Comparison of ENCODE assay signal across 8 mouse cellular contexts in genomic region chr9:118040218-118041021, GRCm38 (mm10). TPM values are rescaled to one million over a fixed set of nuclear protein-coding genes. Genes with fewer than 3 reads are reported as not detected.
DNase-seq lines count a peak whose midpoint lies in the region; ATAC-seq and TF ChIP-seq lines count a peak whose summit lies in the region.

Azi2 (plus strand) TSS chr9:118040499.

- dilution Hi-C loops in CH12.LX (cut with MboI; ENCODE audit: extremely low pct_ligation_motif_present, extremely low pct_unique_long_range_greater_than_20kb, low sequenced_read_pairs), result no loop called here

- TF ChIP-seq POLR2A in CH12.LX (IDR thresholded peaks at IDR 0.05; ENCODE audit: low read depth, low read length), result peak; percentile 94

- H3K9me3 ChIP-seq in CH12.LX (replicated peaks; ENCODE audit: low read length), result no peaks in the 10 kb centered on the region
- H3K9me3 ChIP-seq in forebrain, embryonic 11.5 days (ENCODE audit: control insufficient read depth, low read length), result no peaks in the 10 kb centered on the region
- no peaks in the 10 kb centered on the region for H3K9me3 ChIP-seq in heart, embryonic 16.5 days (replicated peaks; ENCODE audit: control insufficient read depth, low read length)
- H3K9me3 ChIP-seq in liver, embryonic 15.5 days (replicated peaks), result no peaks in the 10 kb centered on the region
- no peaks in the 10 kb centered on the region for H3K9me3 ChIP-seq in neural tube, embryonic 12.5 days

- H3K9ac ChIP-seq in CH12.LX (ENCODE audit: insufficient read depth, low read depth), result peak within 1 kb of the TSS; percentile 76
- H3K9ac ChIP-seq in forebrain, embryonic 11.5 days (ENCODE audit: low read length), result peak within 1 kb of the TSS; percentile 65
- H3K9ac ChIP-seq in heart, embryonic 16.5 days (ENCODE audit: low read length), result peak within 1 kb of the TSS; percentile 96
- peak within 1 kb of the TSS; percentile 90 for H3K9ac ChIP-seq in liver, embryonic 15.5 days
- peak within 1 kb of the TSS; percentile 86 for H3K9ac ChIP-seq in neural tube, embryonic 12.5 days

- peak within 1 kb of the TSS; percentile 97 for H3K4me2 ChIP-seq in CH12.LX (ENCODE audit: insufficient read depth, low read depth, poor library complexity, severe bottlenecking)
- H3K4me2 ChIP-seq in forebrain, embryonic 11.5 days (ENCODE audit: low read depth, low read length, severe bottlenecking), result peak within 1 kb of the TSS; percentile 80
- H3K4me2 ChIP-seq in heart, embryonic 16.5 days (ENCODE audit: low read depth, low read length), result peak within 1 kb of the TSS; percentile 89
- peak within 1 kb of the TSS; percentile 87 for H3K4me2 ChIP-seq in liver, embryonic 15.5 days
- H3K4me2 ChIP-seq in neural tube, embryonic 12.5 days (replicated peaks), result peak within 1 kb of the TSS; percentile 65

- no peaks in the 10 kb centered on the region for H3K27me3 ChIP-seq in CH12.LX (replicated peaks)
- H3K27me3 ChIP-seq in forebrain, embryonic 11.5 days (ENCODE audit: control insufficient read depth, insufficient read depth, low read length), result no peaks in the 10 kb centered on the region
- no peaks in the 10 kb centered on the region for H3K27me3 ChIP-seq in heart, embryonic 16.5 days (ENCODE audit: control insufficient read depth, insufficient read depth, low read length)
- H3K27me3 ChIP-seq in liver, embryonic 15.5 days, result no peaks in the 10 kb centered on the region
- no peaks in the 10 kb centered on the region for H3K27me3 ChIP-seq in neural tube, embryonic 12.5 days (replicated peaks)

- peaks cover 21% of the 10 kb centered on the region for H3K79me2 ChIP-seq in CH12.LX (replicated peaks; ENCODE audit: control insufficient read depth, extremely low read depth, insufficient read depth, poor library complexity, severe bottlenecking)

- peaks cover 0 to 27% of the 10 kb centered on the region in 2 experiments; a peak in 3 of 4 replicates for H3K4me1 ChIP-seq in CH12.LX (ENCODE audit: control insufficient read depth in 1 of 2, insufficient read depth in 2 of 2)
- H3K4me1 ChIP-seq in forebrain, embryonic 11.5 days (replicated peaks; ENCODE audit: control insufficient read depth, insufficient read depth, low read length), result no peaks in the 10 kb centered on the region; the same call in 1 of the 2 replicates
- H3K4me1 ChIP-seq in heart, embryonic 16.5 days (ENCODE audit: control insufficient read depth, insufficient read depth, low read length), result peaks cover 21% of the 10 kb centered on the region
- peaks cover 29% of the 10 kb centered on the region for H3K4me1 ChIP-seq in liver, embryonic 15.5 days (replicated peaks)
- peaks cover 18% of the 10 kb centered on the region for H3K4me1 ChIP-seq in neural tube, embryonic 12.5 days

- H3K27ac ChIP-seq in CH12.LX (ENCODE audit: insufficient read depth, low read depth), result peak within 1 kb of the TSS; percentile 86
- H3K27ac ChIP-seq in forebrain, embryonic 11.5 days (ENCODE audit: low read depth, low read length), result peak within 1 kb of the TSS; percentile 70
- peak within 1 kb of the TSS; percentile 99 for H3K27ac ChIP-seq in heart, embryonic 16.5 days (ENCODE audit: low read length)
- peak within 1 kb of the TSS; percentile 97 for H3K27ac ChIP-seq in liver, embryonic 15.5 days (replicated peaks)
- peak within 1 kb of the TSS; percentile 84 for H3K27ac ChIP-seq in neural tube, embryonic 12.5 days

- TF ChIP-seq EP300 in CH12.LX (IDR thresholded peaks at IDR 0.05; ENCODE audit: low read length), result peak; percentile 57; the same call in 1 of the 2 replicates

- TF ChIP-seq RAD21 in CH12.LX (IDR thresholded peaks at IDR 0.05; ENCODE audit: low read depth, low read length), result peak; percentile 82

- H3K4me3 ChIP-seq in CH12.LX (replicated peaks in 1 of 3; ENCODE audit: low read depth in 2 of 3, low read length in 2 of 3, poor library complexity in 1 of 3), result peak within 1 kb of the TSS; percentile 65 to 75 (median 71)
- H3K4me3 ChIP-seq in forebrain, embryonic 11.5 days (ENCODE audit: low read depth, low read length), result peak within 1 kb of the TSS; percentile 52
- peak within 1 kb of the TSS; percentile 96 for H3K4me3 ChIP-seq in heart, embryonic 16.5 days (ENCODE audit: low read length)
- H3K4me3 ChIP-seq in liver, embryonic 15.5 days (replicated peaks), result peak within 1 kb of the TSS; percentile 90
- peak within 1 kb of the TSS; percentile 72 for H3K4me3 ChIP-seq in neural tube, embryonic 12.5 days

- peaks cover 4 to 10% of the 10 kb centered on the region in 2 experiments for H3K36me3 ChIP-seq in CH12.LX (replicated peaks in 1 of 2; ENCODE audit: control insufficient read depth in 1 of 2, insufficient read depth in 1 of 2, low read length in 1 of 2)
- H3K36me3 ChIP-seq in forebrain, embryonic 11.5 days (ENCODE audit: control insufficient read depth, insufficient read depth, low read length), result no peaks in the 10 kb centered on the region
- no peaks in the 10 kb centered on the region; the same call in 1 of the 2 replicates for H3K36me3 ChIP-seq in heart, embryonic 16.5 days (ENCODE audit: control insufficient read depth, insufficient read depth)
- peaks cover 5% of the 10 kb centered on the region; the same call in 1 of the 2 replicates for H3K36me3 ChIP-seq in liver, embryonic 15.5 days (replicated peaks)
- no peaks in the 10 kb centered on the region for H3K36me3 ChIP-seq in neural tube, embryonic 12.5 days

- TF ChIP-seq CTCF in CH12.LX (conservative IDR thresholded peaks at IDR 0.05 in 1 of 2, IDR thresholded peaks at IDR 0.05 in 1 of 2; ENCODE audit: low read depth in 2 of 2, low read length in 2 of 2), result peak; percentile 10 to 98; a peak in 2 of 4 replicates

- in situ Hi-C loops in CH12.LX (cut with MboI; ENCODE audit: low pct_ligation_motif_present, low pct_unique_long_range_greater_than_20kb, low sequenced_read_pairs), result no loop called here

- under 1% methylated on average over 87 of the region's 87 CpGs for WGBS in forebrain, embryonic 11.5 days
- WGBS in heart, embryonic 16.5 days, result under 1% methylated on average over 85 of the region's 87 CpGs
- under 1% methylated on average over 87 of the region's 87 CpGs for WGBS in liver, embryonic 15.5 days (ENCODE audit: insufficient replicate concordance)
- WGBS in neural tube, embryonic 12.5 days, result under 1% methylated on average over 87 of the region's 87 CpGs

- peak; percentile 98 for ATAC-seq in forebrain, embryonic 11.5 days (replicated peaks; ENCODE audit: low FRiP score)
- peak; percentile 99 for ATAC-seq in heart, embryonic 16.5 days (replicated peaks; ENCODE audit: extremely low read depth, insufficient read depth, low FRiP score)
- peak; percentile 98 for ATAC-seq in liver, embryonic 15.5 days (ENCODE audit: insufficient read depth)
- ATAC-seq in neural tube, embryonic 12.5 days (ENCODE audit: low FRiP score, low read depth), result peak; percentile 99

- DNase-seq in CH12.LX (ENCODE audit: extremely low read depth), result peak; percentile 97
- peak; percentile 94 for DNase-seq in c-Kit-positive CD71-positive TER-119-negative erythroid progenitor cells, embryonic 14.5 days (ENCODE audit: low read depth)
- peak; percentile 99 for DNase-seq in forebrain, embryonic 11.5 days (ENCODE audit: low spot score)
- peak; percentile 99 for DNase-seq in kidney, postnatal 36 days
- peak; percentile 97 for DNase-seq in telencephalon, adult 2 months (ENCODE audit: low read depth, low spot score)

TF ChIP-seq in CH12.LX, 34 proteins besides CTCF, POLR2A, EP300 and RAD21 (continues in another document):
- 0 out of 2 replicates have a peak, but pooled peaks have one; percentile 3 for TF ChIP-seq JUN (IDR thresholded peaks at IDR 0.05; ENCODE audit: insufficient read depth, low read depth, low read length)
- peak; percentile 62 for TF ChIP-seq TCF12 (IDR thresholded peaks at IDR 0.05; ENCODE audit: low read depth, low read length)
- TF ChIP-seq UBTF (IDR thresholded peaks at IDR 0.05; ENCODE audit: low read depth, low read length), result peak; percentile 94
- TF ChIP-seq HCFC1 (IDR thresholded peaks at IDR 0.05; ENCODE audit: low read depth, low read length), result peak; percentile 90
- peak; percentile 77; the same call in 1 of the 2 replicates for TF ChIP-seq MEF2A (IDR thresholded peaks at IDR 0.05; ENCODE audit: borderline replicate concordance, low read depth, low read length)
- peak; percentile 91 for TF ChIP-seq MXI1 (IDR thresholded peaks at IDR 0.05; ENCODE audit: low read depth, low read length)
- peak; percentile 53; the same call in 1 of the 2 replicates for TF ChIP-seq MYC (IDR thresholded peaks at IDR 0.05; ENCODE audit: low read depth, low read length)
- TF ChIP-seq ELF1 (IDR thresholded peaks at IDR 0.05; ENCODE audit: low read depth, low read length), result peak; percentile 94
- no peak for TF ChIP-seq USF2 (conservative IDR thresholded peaks at IDR 0.05; ENCODE audit: low read depth, low read length)
- TF ChIP-seq ZNF384 (IDR thresholded peaks at IDR 0.05; ENCODE audit: low read depth, low read length), result no peak
- peak; percentile 95 for TF ChIP-seq TBP (conservative IDR thresholded peaks at IDR 0.05; ENCODE audit: low read depth, low read length)
- TF ChIP-seq E2F4 (IDR thresholded peaks at IDR 0.05; ENCODE audit: insufficient replicate concordance, low read depth, low read length), result no peak
- TF ChIP-seq POLR2AphosphoS2 (IDR thresholded peaks at IDR 0.05; ENCODE audit: low read depth, low read length), result no peak; the same call in 1 of the 2 replicates
- peak; percentile 68 for TF ChIP-seq NELFE (IDR thresholded peaks at IDR 0.05; ENCODE audit: low read depth, low read length)
- peak; percentile 60 for TF ChIP-seq ETS1 (conservative IDR thresholded peaks at IDR 0.05; ENCODE audit: low read depth, low read length)
- TF ChIP-seq SMC3 (IDR thresholded peaks at IDR 0.05; ENCODE audit: low read depth, low read length), result peak; percentile 82
- TF ChIP-seq NRF1 (IDR thresholded peaks at IDR 0.05; ENCODE audit: low read depth, low read length), result peak; percentile 71
- no peak; the same call in 1 of the 2 replicates for TF ChIP-seq CHD2 (IDR thresholded peaks at IDR 0.05; ENCODE audit: low read length)
- TF ChIP-seq IRF4 (IDR thresholded peaks at IDR 0.05; ENCODE audit: low read depth, low read length), result peak; percentile 93
- TF ChIP-seq USF1 (IDR thresholded peaks at IDR 0.05; ENCODE audit: low read depth, low read length), result no peak; the same call in 1 of the 2 replicates
- TF ChIP-seq MAZ (IDR thresholded peaks at IDR 0.05; ENCODE audit: low read depth, low read length), result peak; percentile 83
- no peak for TF ChIP-seq PAX5 (IDR thresholded peaks at IDR 0.05; ENCODE audit: low read length)

RNA-seq across cellular contexts. Expression of gene Azi2, which starts in this region (rescaled TPM):
- total RNA-seq in CH12.LX (2012; rRNA removed) (25.4 and 29.5 TPM in 2 replicates), CH12.LX (2014; rRNA removed) (52.6 and 60.6 TPM in 2 replicates)
- 32.4 and 32.6 TPM in 2 replicates for polyA plus RNA-seq in CH12.LX (2012; ENCODE audit: insufficient read length, low read depth)
- 75.9 and 76.9 TPM in 2 replicates for polyA plus RNA-seq in forebrain, embryonic 11.5 days (2014; fragmentation: Nextera tagmentation; extraction: Ambion mirVana)
- 67.9 and 71.5 TPM in 2 replicates for polyA plus RNA-seq in heart, embryonic 16.5 days (2015; fragmentation: Nextera tagmentation; extraction: Ambion mirVana)
- 33.0 and 36.5 TPM in 2 replicates for polyA plus RNA-seq in liver, embryonic 15.5 days (2015; fragmentation: Nextera tagmentation; extraction: Ambion mirVana)
- polyA plus RNA-seq in neural tube, embryonic 12.5 days (2016; fragmentation: Nextera tagmentation; extraction: Ambion mirVana), result 84.1 and 88.1 TPM in 2 replicates

Comparison
In these comparisons a context has a peak if more than half of its experiments do, and no peak if none do; other contexts are left out.
1. Peak in every context shown above with its lines: DNase-seq, ATAC-seq, H3K4me3 ChIP-seq and H3K27ac ChIP-seq.